In genomic region chr5:64173302-64173701, GRCm38 (mm10) we compare ENCODE assay signal across 21 mouse cellular contexts. TPM values are rescaled to one million over a fixed set of nuclear protein-coding genes. Genes with fewer than 3 reads are reported as not detected.
DNase-seq lines count a peak whose midpoint lies in the region; ATAC-seq and TF ChIP-seq lines count a peak whose summit lies in the region.
"Had no signal": no experiment of that assay in that cellular context is flagged by ENCODE, and none has a peak within 500 bp of the region (broad histone marks: within the 10 kb centered on the region; RNA-seq: fewer than 3 reads in every experiment).

No protein-coding gene starts in this region.

- H3K4me1 ChIP-seq in hindbrain, embryonic 16.5 days (ENCODE audit: control insufficient read depth, insufficient read depth, low read depth, low read length), result no peaks in the 10 kb centered on the region
- no peaks in the 10 kb centered on the region for H3K4me1 ChIP-seq in hindbrain, embryonic 12.5 days
- H3K4me1 ChIP-seq in E14TG2a.4 (replicated peaks; ENCODE audit: low read depth, low read length), result peaks cover 38% of the 10 kb centered on the region
- no peaks in the 10 kb centered on the region for H3K4me1 ChIP-seq in ES-Bruce4 (ENCODE audit: control insufficient read depth, insufficient read depth, low read length)
- no peaks in the 10 kb centered on the region for H3K4me1 ChIP-seq in midbrain, embryonic 16.5 days (ENCODE audit: control insufficient read depth, insufficient read depth, low read length)
- H3K4me1 ChIP-seq in cerebellum, adult 2 months (ENCODE audit: control insufficient read depth, insufficient read depth, low read length), result no peaks in the 10 kb centered on the region
- no peaks in the 10 kb centered on the region for H3K4me1 ChIP-seq in stomach, postnatal 0 days (replicated peaks; ENCODE audit: control insufficient read depth, insufficient read depth)
- H3K4me1 ChIP-seq: embryonic facial prominence, embryonic 15.5 days; forebrain, embryonic 10.5 days had no signal

- TF ChIP-seq CTCF in E14TG2a.4 (conservative IDR thresholded peaks at IDR 0.05; ENCODE audit: low read length), result no peak
- no peak for TF ChIP-seq CTCF in ES-Bruce4 (IDR thresholded peaks at IDR 0.05; ENCODE audit: low read depth, low read length)
- no peak for TF ChIP-seq CTCF in cerebellum, adult 2 months (IDR thresholded peaks at IDR 0.05; ENCODE audit: borderline replicate concordance, insufficient read depth, low read depth, low read length)
- TF ChIP-seq CTCF in stomach, postnatal 0 days (IDR thresholded peaks at IDR 0.05; ENCODE audit: low read depth), result no peak

- no peak overlapping the region for H3K27ac ChIP-seq in hindbrain, embryonic 16.5 days (ENCODE audit: low read depth, low read length)
- no peak overlapping the region for H3K27ac ChIP-seq in hindbrain, embryonic 12.5 days
- no peak overlapping the region for H3K27ac ChIP-seq in ES-Bruce4 (ENCODE audit: insufficient read depth, low read length)
- H3K27ac ChIP-seq in midbrain, embryonic 16.5 days (ENCODE audit: low read length), result no peak overlapping the region
- no peak overlapping the region for H3K27ac ChIP-seq in cerebellum, adult 2 months (ENCODE audit: insufficient read depth, low read length)
- H3K27ac ChIP-seq in stomach, postnatal 0 days (replicated peaks), result no peak overlapping the region
- H3K27ac ChIP-seq: embryonic facial prominence, embryonic 15.5 days; forebrain, embryonic 10.5 days; heart, embryonic 13.5 days; hindbrain, postnatal 0 days had no signal

- ATAC-seq in hindbrain, embryonic 16.5 days, result peak; percentile 30; the same call in 1 of the 2 replicates
- ATAC-seq in hindbrain, embryonic 12.5 days (ENCODE audit: low FRiP score), result no peak
- no peak for ATAC-seq in midbrain, embryonic 16.5 days
- no peak for ATAC-seq in stomach, postnatal 0 days (ENCODE audit: low FRiP score, low TSS enrichment)

- WGBS in hindbrain, embryonic 16.5 days, result 65% methylated on average over 16 of the region's 16 CpGs
- 76% methylated on average over 16 of the region's 16 CpGs for WGBS in hindbrain, embryonic 12.5 days
- WGBS in midbrain, embryonic 16.5 days, result 64% methylated on average over 16 of the region's 16 CpGs
- 81% methylated on average over 16 of the region's 16 CpGs for WGBS in cerebellum, adult 2 months
- 83% methylated on average over 16 of the region's 16 CpGs for WGBS in stomach, postnatal 0 days

- H3K4me3 ChIP-seq in hindbrain, embryonic 16.5 days (ENCODE audit: low read length), result no peak overlapping the region
- no peak overlapping the region for H3K4me3 ChIP-seq in hindbrain, embryonic 12.5 days
- peak overlapping the region; percentile 39 for H3K4me3 ChIP-seq in E14TG2a.4 (replicated peaks; ENCODE audit: low read length)
- H3K4me3 ChIP-seq in ES-Bruce4 (ENCODE audit: low read depth, low read length), result 0 out of 2 replicates have a peak overlapping the region, but pooled peaks have one; percentile 6
- no peak overlapping the region for H3K4me3 ChIP-seq in midbrain, embryonic 16.5 days (ENCODE audit: low read depth, low read length)
- H3K4me3 ChIP-seq in cerebellum, adult 2 months (replicated peaks; ENCODE audit: insufficient read depth, low read depth, low read length), result no peak overlapping the region
- no peak overlapping the region for H3K4me3 ChIP-seq in stomach, postnatal 0 days (ENCODE audit: low read depth, low read length)
- H3K4me3 ChIP-seq: embryonic facial prominence, embryonic 15.5 days; erythroblast, embryonic 14.5 days; forebrain, embryonic 10.5 days; gastrocnemius, adult 2 months; heart, embryonic 13.5 days had no signal

- H3K27me3 ChIP-seq in hindbrain, embryonic 16.5 days (replicated peaks; ENCODE audit: control insufficient read depth, insufficient read depth, low read length), result no peaks in the 10 kb centered on the region
- H3K27me3 ChIP-seq in hindbrain, embryonic 12.5 days, result no peaks in the 10 kb centered on the region
- H3K27me3 ChIP-seq in E14TG2a.4 (ENCODE audit: insufficient read depth, low read length), result peaks cover 65% of the 10 kb centered on the region
- no peaks in the 10 kb centered on the region for H3K27me3 ChIP-seq in ES-Bruce4 (ENCODE audit: control insufficient read depth, insufficient read depth, low read length, poor library complexity, severe bottlenecking)
- H3K27me3 ChIP-seq in midbrain, embryonic 16.5 days (ENCODE audit: control insufficient read depth, insufficient read depth, low read depth, low read length), result no peaks in the 10 kb centered on the region
- H3K27me3 ChIP-seq in cerebellum, adult 2 months (ENCODE audit: control insufficient read depth, insufficient read depth, low read length), result no peaks in the 10 kb centered on the region
- H3K27me3 ChIP-seq in stomach, postnatal 0 days (ENCODE audit: control insufficient read depth, insufficient read depth, low read length), result no peaks in the 10 kb centered on the region
- H3K27me3 ChIP-seq: embryonic facial prominence, embryonic 15.5 days; heart, embryonic 13.5 days had no signal

- no peak for TF ChIP-seq POLR2A in ES-Bruce4 (IDR thresholded peaks at IDR 0.05; ENCODE audit: insufficient read depth, low read length)
- TF ChIP-seq POLR2A in cerebellum, adult 2 months (IDR thresholded peaks at IDR 0.05; ENCODE audit: borderline replicate concordance, insufficient read depth, low read length), result no peak

- H3K9ac ChIP-seq in hindbrain, embryonic 16.5 days (ENCODE audit: low read depth, low read length), result no peak overlapping the region
- no peak overlapping the region for H3K9ac ChIP-seq in hindbrain, embryonic 12.5 days
- no peak overlapping the region for H3K9ac ChIP-seq in ES-Bruce4 (ENCODE audit: low read depth, poor library complexity, severe bottlenecking)
- H3K9ac ChIP-seq in midbrain, embryonic 16.5 days (ENCODE audit: low read depth, low read length), result no peak overlapping the region
- H3K9ac ChIP-seq in stomach, postnatal 0 days (ENCODE audit: low read length), result no peak overlapping the region
- H3K9ac ChIP-seq: embryonic facial prominence, embryonic 15.5 days; heart, embryonic 13.5 days had no signal

- no peaks in the 10 kb centered on the region for H3K36me3 ChIP-seq in hindbrain, embryonic 16.5 days (ENCODE audit: control insufficient read depth, insufficient read depth, low read length)
- no peaks in the 10 kb centered on the region for H3K36me3 ChIP-seq in hindbrain, embryonic 12.5 days
- no peaks in the 10 kb centered on the region for H3K36me3 ChIP-seq in E14TG2a.4 (ENCODE audit: insufficient read depth, low read length)
- no peaks in the 10 kb centered on the region for H3K36me3 ChIP-seq in ES-Bruce4 (ENCODE audit: control insufficient read depth, insufficient read depth, low read length, poor library complexity, severe bottlenecking)
- H3K36me3 ChIP-seq in midbrain, embryonic 16.5 days (ENCODE audit: control insufficient read depth, insufficient read depth, low read length), result no peaks in the 10 kb centered on the region
- no peaks in the 10 kb centered on the region for H3K36me3 ChIP-seq in stomach, postnatal 0 days (ENCODE audit: control insufficient read depth, insufficient read depth, low read length)
- H3K36me3 ChIP-seq: embryonic facial prominence, embryonic 15.5 days; forebrain, embryonic 10.5 days had no signal

- DNase-seq in gastrocnemius, postnatal 10 days, result no peak
- DNase-seq in cerebellum, adult 2 months, result no peak
- DNase-seq in stomach, postnatal 0 days (ENCODE audit: low spot score), result no peak
- DNase-seq: adrenal gland, postnatal 10 days; cerebellum, adult 11-12 months; cerebellum, adult 9-11 months; cerebellum, postnatal 36 days; gastrocnemius, adult 2 months; gastrocnemius, postnatal 36 days; heart, adult 11 months; heart, postnatal 36 days had no signal

- no peak overlapping the region for H3K4me2 ChIP-seq in hindbrain, embryonic 16.5 days (ENCODE audit: low read length)
- no peak overlapping the region for H3K4me2 ChIP-seq in hindbrain, embryonic 12.5 days (replicated peaks)
- H3K4me2 ChIP-seq in midbrain, embryonic 16.5 days (ENCODE audit: low read length), result peak overlapping the region; percentile 16; the same call in 1 of the 2 replicates
- H3K4me2 ChIP-seq in stomach, postnatal 0 days (replicated peaks; ENCODE audit: low read depth), result no peak overlapping the region
- H3K4me2 ChIP-seq: embryonic facial prominence, embryonic 15.5 days; heart, embryonic 13.5 days had no signal

- TF ChIP-seq EP300 in ES-Bruce4 (IDR thresholded peaks at IDR 0.05; ENCODE audit: insufficient read depth, low read depth, low read length), result no peak
- no peak for TF ChIP-seq EP300 in stomach, postnatal 0 days (optimal IDR thresholded peaks at IDR 0.05)

- no peaks in the 10 kb centered on the region for H3K9me3 ChIP-seq in hindbrain, embryonic 16.5 days (ENCODE audit: control insufficient read depth, low read length)
- no peaks in the 10 kb centered on the region for H3K9me3 ChIP-seq in hindbrain, embryonic 12.5 days (replicated peaks)
- H3K9me3 ChIP-seq in E14TG2a.4 (ENCODE audit: low read length), result no peaks in the 10 kb centered on the region
- no peaks in the 10 kb centered on the region for H3K9me3 ChIP-seq in ES-Bruce4 (replicated peaks; ENCODE audit: control insufficient read depth, insufficient read depth, low read length, poor library complexity, severe bottlenecking)
- no peaks in the 10 kb centered on the region for H3K9me3 ChIP-seq in midbrain, embryonic 16.5 days (replicated peaks; ENCODE audit: control insufficient read depth, low read length, poor library complexity, severe bottlenecking)
- no peaks in the 10 kb centered on the region for H3K9me3 ChIP-seq in stomach, postnatal 0 days (ENCODE audit: control insufficient read depth, low read length)
- H3K9me3 ChIP-seq: embryonic facial prominence, embryonic 15.5 days; forebrain, embryonic 10.5 days; heart, embryonic 13.5 days had no signal

RNA-seq across cellular contexts. Expression of gene Tbc1d1, which starts 17.2 kb away (rescaled TPM):
- 10.9 and 12.3 TPM in 2 replicates for polyA plus RNA-seq in hindbrain, embryonic 16.5 days (2015; fragmentation: Nextera tagmentation; extraction: Ambion mirVana)
- polyA plus RNA-seq in hindbrain, embryonic 12.5 days (2016; fragmentation: Nextera tagmentation; extraction: Ambion mirVana), result 23.8 and 24.5 TPM in 2 replicates
- polyA plus RNA-seq in ES-Bruce4 (2011; ENCODE audit: insufficient read depth, insufficient read length, low read depth, missing spikeins), result 40.6 and 46.2 TPM in 2 replicates
- 8.5 and 8.8 TPM in 2 replicates for polyA plus RNA-seq in midbrain, embryonic 16.5 days (2015; fragmentation: Nextera tagmentation; extraction: Ambion mirVana)
- 10 to 100 TPM; 35.5 to 36.8 TPM for total RNA-seq in gastrocnemius, postnatal 10 days (2021)
- polyA plus RNA-seq in cerebellum, adult 2 months (2012; rRNA removed), result 17.3 and 17.7 TPM in 2 replicates
- polyA plus RNA-seq in stomach, postnatal 0 days (2015; fragmentation: Nextera tagmentation; extraction: Ambion mirVana), result 11.5 and 12.4 TPM in 2 replicates

Comparison
In these comparisons a context has a peak if more than half of its experiments do, and no peak if none do; other contexts are left out.
1. H3K4me3 ChIP-seq: peak in E14TG2a.4 (single experiment) and ES-Bruce4 (single experiment); none in hindbrain, embryonic 16.5 days (single experiment), hindbrain, embryonic 12.5 days (single experiment), midbrain, embryonic 16.5 days (single experiment), cerebellum, adult 2 months (single experiment) and stomach, postnatal 0 days (single experiment).